Mouse (Mus musculus): ENCODE data around the gene Rfxank. TPM values are rescaled to one million over a fixed set of nuclear protein-coding genes. Genes with fewer than 3 reads are reported as not detected.

Rfxank gene
- total RNA-seq, 2 experiments from 2014 or later = 17.7 to 20.1 TPM

DNA sequence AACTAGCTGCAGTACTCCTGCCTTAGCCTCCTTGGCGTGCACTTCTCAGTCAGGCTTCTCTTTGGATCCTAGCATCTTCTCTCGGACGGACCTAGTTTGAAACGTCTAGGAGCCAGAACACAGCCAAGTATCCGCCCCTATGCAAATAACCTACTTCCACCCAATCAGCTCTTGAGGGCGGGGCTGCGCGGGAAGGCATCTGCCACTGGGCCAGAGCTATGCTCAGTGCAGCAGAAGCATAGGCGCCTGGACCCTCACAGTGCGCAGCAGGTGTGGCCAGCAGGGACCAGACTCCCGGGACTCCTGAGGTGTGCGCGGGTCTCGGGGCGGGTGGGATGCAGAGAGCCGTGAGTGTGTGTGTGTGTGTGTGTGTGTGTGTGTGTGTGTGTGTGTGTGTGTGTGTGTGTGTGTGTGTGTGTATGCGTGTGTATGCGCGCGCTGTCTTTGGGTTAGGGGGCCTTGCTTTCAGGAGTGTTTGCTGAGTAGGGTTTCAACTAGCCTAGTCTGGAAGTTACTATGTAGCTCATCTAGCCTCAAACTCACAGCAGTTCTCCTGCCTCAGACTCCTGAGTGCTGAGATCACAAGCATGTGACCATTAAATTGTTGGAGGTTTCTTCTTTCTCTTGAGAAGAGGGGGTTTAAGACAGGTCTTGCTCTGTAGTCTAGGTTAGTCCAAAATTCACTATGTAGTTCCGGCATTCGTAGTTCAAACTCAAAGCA is 13.7 kb upstream of the Rfxank start:
- DNase-seq = peak; percentile 68 to 75
- intact Hi-C loops (cut with DNase I) = no loop called here

DNA sequence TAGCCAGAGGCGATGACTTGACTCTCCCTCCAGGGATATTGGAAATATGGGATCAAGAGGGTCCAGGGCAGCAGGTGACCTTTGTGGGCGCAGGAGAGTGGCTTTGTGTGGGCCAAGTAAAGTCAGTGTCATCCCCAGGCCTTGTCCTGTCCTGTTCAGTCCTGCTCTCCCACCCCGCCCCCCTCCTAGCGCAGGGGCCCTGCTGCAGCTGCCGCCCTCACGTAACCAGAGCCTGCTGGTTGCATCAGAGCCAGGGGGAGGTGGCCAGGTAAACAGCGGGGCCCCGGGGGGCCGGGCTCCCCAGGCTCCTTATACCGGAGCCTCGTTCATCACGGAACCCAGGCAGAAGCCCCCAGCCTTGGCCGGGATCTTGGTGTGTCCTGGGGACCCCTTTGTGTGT is 11.2 kb upstream of the Rfxank start:
- intact Hi-C loops (cut with DNase I) = no loop called here
- no peak for DNase-seq

DNA sequence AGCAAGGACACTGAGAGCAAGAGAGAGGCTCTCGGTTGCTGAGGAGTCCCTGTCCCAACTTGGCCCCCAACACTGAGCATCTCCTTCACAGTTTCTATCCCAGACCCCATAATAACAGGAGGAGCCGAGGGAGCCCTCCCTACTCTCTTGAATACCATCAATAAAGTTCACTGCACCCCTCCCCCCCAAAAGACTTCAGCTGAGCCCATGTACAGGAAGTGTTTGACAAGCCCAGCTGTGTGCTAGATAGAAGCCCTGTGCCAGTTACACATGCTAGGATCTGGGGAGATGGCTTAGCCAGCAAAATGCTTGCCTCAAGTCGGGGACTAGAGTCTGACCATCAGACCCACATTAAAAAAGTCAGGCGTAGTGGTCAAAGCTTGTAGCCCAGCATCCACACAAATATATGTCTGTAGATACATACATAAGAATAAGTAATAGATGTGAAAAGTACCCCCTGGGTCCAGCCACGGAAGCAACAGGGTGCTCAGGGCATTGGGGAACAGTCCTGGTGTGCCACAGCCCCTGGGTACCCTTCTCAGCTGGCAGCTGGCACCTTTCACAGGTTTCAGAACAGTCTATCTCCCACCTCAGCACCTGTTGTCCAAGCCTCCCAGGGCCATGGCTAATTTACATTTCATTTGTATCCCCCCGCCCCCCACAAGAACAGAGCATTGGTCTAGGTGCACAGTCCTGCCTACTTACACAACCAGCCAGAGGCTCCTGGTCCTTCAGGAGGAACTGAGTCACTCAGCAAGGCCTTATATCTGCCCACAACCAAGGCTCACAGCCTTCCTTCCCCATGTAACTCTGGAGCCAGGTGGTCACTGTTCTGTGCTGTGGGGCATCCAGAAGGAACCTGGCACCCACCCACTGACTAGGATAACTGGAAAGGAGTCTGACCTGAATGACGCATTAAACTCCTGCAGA is 9.0 kb upstream of the Rfxank start:
- DNase-seq = no peak
- intact Hi-C loops (cut with DNase I) = no loop called here

DNA sequence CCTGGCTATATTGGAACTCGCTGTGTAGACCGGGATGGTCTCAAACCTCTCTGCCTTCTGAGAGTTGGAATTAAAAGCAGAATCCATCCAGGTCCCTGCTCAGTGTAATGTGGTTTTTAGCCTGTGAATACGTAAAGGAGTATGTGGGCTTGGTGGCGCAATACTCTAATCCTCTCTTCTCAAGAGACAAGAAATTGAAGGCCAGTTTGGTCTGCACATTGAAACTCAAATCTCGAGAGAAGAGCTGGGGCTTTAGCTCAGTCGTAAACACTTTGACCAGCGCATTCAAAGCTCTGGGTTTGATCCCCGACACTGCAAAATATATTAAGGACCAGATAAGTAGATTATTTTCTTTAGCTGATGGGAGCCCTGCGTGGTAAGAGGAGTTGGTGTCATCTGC is 1.0 kb upstream of the Rfxank start:
- intact Hi-C loops (cut with DNase I) = loop anchor here (2.0 kb wide), 1 partner anchor 31 kb away; no protein-coding TSS in a partner anchor
- DNase-seq = no peak

DNA sequence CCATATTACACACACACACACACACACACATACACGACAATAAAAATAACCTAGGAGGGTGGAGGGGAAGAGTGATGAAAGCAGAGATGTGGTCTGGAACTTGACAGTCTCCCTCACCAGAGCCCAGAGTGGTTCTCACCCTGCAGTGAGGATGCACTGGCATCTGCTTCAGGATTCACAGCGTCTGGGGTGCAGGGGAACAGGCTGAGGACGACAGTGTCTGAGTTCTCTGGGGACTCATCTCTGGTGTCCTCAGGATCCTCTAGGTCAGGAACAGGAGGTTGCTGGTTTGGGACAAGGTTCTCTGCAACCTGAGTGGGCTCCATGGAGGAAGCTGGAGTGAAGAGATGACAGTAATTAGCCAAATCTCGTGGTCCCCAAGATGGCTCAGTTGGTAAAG is 1.1 kb downstream of the Rfxank start:
- DNase-seq = no peak
- intact Hi-C loops (cut with DNase I) = loop anchor here (2.0 kb wide), 1 partner anchor 33 kb away; no protein-coding TSS in a partner anchor

DNA sequence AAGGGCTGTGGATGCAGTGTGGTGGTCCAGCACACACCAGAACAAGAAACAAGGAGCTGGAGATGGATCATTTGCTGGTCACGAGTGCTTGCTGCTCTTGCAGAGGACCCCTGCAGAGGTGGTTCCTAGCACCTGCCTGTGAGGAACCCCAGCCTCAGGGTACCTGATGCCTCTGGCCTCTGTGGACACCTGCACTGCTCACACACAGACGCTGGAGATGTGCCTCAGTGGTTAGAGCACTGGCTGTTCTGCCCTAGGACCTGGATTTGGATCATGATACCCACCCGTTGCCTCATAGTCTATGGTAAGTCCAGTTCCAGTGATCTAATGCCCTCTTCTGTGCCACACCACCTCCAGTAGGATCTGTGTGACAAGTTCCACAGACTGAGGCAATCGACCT is 2.4 kb downstream of the Rfxank start:
- intact Hi-C loops (cut with DNase I) = no loop called here
- DNase-seq = no peak

DNA sequence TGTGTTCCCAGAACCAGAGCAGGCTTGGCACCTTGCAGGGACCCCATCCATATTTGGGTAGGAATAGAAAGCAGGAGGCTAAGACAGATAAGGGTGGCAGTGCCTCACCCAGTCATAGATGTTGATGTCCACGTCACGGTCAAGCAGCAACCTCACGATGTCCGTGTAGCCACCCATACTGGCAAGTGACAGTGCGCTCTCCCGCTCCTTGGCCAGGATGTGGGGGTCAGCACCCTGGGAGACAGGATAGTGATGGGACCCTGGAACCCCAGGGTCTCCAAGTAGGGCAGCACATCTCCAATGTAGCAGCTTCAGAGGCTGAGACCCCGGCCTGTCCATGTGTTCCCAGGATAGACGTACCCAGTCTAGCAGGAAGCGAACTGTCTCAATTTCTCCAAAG is 4.0 kb downstream of the Rfxank start:
- intact Hi-C loops (cut with DNase I) = no loop called here
- DNase-seq = no peak

DNA sequence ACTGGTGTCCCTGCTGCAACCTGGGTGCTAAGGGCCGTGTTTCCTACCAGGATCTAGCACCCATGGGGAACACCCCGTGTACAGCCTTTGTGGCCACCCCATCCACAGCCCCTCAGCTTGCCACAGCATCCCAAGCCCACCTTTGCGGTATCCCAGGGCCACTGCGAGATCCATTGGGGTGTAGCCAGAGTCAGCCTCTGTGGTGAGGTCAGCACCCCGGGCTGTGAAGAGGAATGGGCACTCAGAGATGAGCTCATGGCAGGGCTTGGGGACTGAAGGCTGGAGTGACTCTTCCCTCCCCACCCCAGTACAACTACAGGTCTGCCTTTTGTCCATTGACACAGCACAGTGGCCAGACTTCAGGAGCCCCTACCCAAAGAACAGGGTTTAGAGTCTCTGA is 4.9 kb downstream of the Rfxank start:
- no peak for DNase-seq
- intact Hi-C loops (cut with DNase I) = no loop called here

DNA sequence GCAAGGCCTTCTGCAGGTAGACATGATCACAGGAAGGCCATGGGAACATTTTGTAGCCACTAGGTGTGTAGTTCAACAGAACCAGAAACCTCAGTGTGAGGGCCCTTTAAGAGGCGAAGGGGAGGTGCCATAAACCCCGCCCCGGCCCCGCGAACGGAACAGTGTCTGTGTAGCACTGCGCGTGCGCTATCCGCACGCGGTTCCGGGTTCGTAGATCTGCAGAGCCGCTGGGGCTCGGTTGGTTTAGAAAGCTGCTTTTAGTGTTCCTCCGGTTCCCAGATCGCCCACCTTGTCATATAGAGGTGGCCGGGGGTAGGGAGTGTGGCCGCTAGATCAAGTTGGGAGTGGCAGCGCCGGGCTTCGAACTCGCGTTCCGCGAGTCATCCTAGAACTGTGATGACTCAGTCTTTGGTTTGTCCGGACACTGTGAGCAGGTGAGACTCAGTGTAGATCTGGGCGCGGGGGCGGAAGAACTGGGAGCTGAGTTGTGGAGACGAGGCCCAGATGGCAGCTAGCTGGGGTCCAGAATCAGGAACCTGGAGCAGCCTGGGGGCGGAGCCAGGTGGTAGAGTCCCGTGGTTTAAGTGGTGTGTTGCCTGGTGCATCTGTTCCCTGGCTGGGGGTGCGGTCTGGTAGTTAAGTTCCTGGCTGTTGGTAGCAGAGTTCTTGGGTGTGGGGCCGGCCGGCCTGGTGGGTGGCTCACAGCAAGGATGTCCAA is 7.6 kb downstream of the Rfxank start, which contains the start of gene Nr2c2ap:
Nr2c2ap (plus strand) TSS at position 168 of the 718 bp plus-strand sequence.
- intact Hi-C loops (cut with DNase I) = no loop called here
- DNase-seq = peak; percentile 85 to 87

DNA sequence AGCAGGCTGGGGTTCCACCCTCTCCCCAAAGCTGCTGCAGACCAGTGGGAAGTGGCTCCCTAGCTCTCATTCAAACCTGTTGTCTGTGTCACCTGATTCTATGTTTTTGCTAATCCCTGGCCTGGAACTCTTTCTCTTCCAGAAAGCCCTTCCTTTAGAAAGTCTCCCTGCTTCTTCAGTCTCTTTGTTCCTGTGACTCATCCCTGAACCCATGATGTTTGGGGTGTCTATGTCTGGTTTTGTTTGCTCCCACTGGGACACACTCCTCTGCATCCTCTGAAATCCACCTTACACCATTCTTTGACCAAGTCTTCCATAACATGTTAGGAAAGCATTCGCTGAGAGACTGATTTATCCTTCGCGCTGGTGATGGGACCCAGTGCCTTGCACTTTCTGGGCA is 8.9 kb downstream of the Rfxank start:
- intact Hi-C loops (cut with DNase I) = no loop called here
- DNase-seq = no peak

DNA sequence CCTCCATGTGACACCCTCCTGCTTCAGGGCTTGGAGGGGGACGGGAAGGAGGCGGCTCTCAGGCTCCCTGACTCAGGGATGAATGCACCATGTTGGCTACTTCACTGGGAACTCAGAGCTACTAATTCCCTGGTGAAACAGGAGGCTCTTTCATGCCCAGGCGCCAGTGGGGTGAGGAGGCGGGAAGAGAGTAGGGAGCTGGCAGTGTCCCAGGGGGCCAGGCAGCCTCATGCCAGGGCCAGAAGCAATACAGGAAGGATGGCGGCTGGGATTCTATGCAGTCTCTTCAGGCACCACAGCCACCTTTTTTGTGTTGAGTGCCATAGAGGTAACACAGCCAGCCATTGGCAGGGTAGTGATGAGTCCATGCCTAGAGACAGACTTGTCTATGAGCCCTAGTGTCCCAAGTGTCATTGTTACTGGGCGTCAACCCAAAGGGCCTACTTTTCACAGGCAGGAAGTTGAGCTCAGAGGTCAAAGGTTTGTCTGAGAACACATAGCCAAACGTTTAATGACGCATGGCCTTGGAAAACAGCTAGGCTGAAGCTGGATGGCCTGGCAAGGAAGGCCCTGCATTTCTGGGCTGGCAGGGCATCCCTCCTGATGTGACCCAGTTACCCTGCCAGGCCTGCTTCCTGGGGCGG is 9.5 kb downstream of the Rfxank start:
- intact Hi-C loops (cut with DNase I) = no loop called here
- peak; percentile 42 to 54 for DNase-seq

DNA sequence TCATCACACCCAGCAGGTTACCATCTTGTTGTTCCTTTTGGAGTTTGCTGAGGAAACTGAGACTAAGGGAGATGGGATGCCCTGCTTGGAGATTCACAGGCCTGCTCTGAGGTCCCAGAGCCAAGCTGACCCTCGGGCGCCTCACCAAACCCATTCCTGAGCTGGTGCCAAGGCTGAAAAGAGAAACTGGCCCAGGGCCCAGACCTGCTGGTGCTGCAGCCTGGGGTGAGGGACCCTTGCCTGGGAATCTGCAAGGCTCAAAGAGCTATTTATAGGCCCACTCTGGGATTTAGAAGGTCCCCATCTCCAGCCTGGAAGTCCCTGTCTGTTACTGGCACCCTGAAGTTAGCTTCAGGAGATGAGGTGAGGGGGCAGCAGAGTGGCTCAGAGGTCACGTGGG is 10.5 kb downstream of the Rfxank start:
- intact Hi-C loops (cut with DNase I) = no loop called here
- peak; percentile 77 to 87 for DNase-seq

DNA sequence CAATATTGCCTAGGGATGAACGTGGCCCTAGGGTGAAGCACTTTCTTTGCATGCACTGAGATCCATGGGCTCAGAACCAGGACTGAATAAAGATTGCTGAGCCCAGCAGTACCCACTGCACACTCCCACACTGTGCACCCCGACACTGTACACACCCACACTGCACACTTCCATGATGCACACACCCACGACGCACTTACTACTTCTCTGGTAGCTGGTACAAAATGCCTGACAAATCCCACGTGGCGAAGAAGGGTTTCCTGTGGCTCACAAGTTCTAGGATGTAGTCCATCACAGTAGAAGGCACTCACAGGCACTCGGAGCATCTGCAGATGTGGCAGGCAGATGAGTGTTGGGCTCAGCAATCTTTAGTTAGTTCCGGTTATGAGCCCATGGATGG is 14.0 kb downstream of the Rfxank start:
- intact Hi-C loops (cut with DNase I) = loop anchor here (5.0 kb wide), 1 partner anchor 208 kb away; no protein-coding TSS in a partner anchor
- DNase-seq = no peak

DNA sequence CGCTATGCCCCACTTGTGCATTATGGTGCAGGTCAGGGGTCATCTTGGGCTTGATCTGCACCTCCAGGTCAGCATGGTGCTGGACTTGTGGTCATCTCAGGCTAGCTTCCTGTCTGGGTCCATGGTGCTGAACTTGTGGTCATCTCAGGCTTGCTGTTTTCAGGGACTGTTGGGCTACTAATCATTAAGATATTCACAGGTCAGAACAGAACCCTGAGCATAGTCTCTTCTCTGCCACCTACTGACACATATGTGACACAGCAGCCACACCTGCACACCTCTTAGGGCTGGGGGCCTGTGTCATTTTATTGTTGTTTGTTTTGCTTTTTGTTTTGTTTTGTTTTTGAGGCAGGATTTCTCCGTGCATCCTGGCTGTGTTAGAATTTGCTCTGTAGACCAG is 16.1 kb downstream of the Rfxank start:
- intact Hi-C loops (cut with DNase I) = loop anchor here (5.0 kb wide), 1 partner anchor 206 kb away; no protein-coding TSS in a partner anchor
- no peak for DNase-seq

DNA sequence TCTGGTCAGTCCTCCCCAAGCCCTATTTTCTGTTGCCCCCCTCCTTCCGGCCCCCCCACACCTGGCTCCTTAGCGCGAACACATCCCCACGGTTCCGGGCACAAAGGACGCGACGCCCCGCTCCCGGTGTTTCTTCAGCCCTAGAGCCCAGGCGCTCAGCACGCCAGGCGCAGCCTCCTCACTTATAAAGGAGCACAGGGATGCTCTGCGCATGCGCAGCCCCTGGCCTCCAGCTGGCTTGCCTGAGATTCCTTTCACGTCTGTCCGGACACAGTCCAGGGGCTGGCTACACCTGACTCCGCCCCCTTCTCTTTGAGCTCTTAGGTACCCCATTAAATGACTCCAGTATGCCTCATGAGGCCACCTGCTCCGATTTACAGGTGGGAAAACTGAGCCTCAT is 18.3 kb downstream of the Rfxank start, which contains the start of gene Ncan:
Ncan (minus strand) TSS at position 207 of the 400 bp plus-strand sequence.
- intact Hi-C loops (cut with DNase I) = loop anchor here (5.0 kb wide), 1 partner anchor 203 kb away; no protein-coding TSS in a partner anchor
- peak; percentile 53 for DNase-seq

DNA sequence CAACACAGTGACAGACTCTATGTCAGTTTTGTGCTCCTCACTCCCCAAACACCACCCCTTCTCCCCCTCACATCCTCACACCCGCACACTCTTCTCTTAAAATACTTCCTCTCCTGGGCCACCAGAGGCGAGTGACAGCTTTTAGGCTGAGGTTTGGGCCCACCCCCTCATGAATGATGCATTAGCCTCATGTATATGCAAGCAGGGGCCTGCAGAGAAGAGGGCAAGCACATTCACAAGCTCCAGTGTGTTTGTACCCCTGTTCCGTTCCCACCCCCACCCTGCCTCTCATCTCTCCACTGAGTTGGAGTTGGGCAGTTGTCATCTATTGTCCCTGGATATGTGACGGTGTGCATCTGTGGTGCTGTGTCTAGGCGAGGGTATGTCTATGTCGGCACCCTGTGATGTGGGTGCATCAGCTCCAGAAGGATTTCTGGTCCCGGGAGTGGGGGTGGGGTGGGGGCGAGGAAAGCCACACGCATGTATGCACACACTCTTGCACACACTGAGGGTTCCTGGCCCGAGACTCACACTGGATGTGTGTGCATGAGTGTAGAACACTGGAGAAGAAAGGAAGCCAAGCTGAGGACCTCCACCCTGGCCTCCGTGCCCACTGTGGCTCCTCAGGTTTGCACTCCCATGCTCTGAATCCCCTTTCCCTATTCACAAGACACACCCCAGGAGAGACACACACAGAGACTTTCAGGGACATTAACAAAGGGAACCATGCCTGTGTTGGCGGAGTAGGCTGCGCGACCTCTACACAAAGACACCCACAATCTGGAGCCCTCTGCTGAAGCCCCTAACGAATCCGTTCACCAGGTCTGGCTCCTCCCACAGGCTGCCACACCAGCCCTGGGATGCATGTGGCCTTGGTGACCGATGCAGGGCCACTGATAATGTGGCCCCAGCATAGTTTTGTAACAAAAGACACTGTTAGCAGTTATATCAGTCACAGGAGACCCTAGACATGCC is 19.9 kb downstream of the Rfxank start:
- intact Hi-C loops (cut with DNase I) = loop anchor here (2.0 kb wide), 1 partner anchor 20 kb away; no protein-coding TSS in a partner anchor

DNA sequence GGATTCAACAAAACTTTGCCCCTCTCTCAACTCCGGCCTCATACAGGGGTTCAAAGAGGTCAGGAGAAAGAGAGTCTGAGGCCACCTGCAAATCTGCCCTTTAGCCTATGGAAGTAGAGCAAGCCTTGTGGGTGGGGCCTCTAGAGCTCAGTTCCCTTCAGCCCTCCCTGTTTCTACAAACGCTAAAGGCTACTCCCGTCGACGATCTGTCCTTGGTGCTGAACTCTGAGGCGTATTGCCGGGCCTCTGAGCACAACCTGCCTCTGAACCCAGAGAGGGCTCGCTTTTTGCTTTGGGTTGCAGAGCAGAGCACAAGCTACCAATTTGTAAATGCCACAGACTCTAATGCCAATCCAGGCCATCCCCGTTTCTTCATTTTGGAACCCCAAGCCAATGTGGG is 21.3 kb downstream of the Rfxank start:
- DNase-seq = peak; percentile 28 to 54
- intact Hi-C loops (cut with DNase I) = loop anchor here (2.0 kb wide), 1 partner anchor 19 kb away; no protein-coding TSS in a partner anchor

More for the DNA sequence above, 19.9 kb downstream of the Rfxank start:
- DNase-seq = no peak

DNA sequence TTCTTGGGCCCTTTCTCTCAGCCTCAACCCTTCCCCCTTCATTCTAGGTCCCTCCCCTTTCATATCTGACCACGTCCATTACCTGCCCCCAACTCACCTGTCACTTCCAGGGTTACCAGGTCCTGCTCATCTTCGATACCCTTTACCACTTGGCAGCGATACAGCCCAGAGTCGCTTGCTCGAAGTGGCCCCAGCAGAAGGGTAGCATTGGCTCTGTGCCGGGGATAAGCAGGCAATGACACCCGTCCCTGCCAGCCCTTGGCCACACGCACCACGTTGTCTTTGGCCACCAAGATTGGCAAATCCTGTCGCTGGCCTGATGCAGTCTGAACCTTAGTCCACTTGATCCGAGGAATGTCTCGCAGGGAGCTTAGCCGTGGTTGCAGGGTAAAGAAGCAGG is 24.1 kb downstream of the Rfxank start:
- no peak for DNase-seq
- intact Hi-C loops (cut with DNase I) = no loop called here

DNA sequence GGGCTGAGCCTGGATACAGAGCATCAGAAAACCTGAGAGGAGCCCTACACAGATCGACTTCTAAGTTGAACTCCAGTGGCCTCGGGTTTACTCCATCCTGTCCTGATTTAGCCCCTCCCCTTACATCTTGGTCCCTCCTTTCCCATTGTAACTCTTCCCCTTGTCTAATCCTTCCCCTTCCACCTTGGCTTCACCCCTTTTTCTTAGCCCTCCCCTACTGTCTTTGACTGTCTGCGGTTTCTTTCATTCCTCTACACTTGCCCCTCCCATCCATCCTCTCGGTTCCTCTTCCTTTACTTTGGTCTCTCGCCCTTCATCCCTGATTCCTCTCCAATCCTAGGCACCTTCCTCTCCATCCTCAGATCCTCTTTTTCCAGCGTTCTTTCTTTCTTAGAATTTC is 24.5 kb downstream of the Rfxank start:
- intact Hi-C loops (cut with DNase I) = no loop called here
- no peak for DNase-seq
